Mouse (Mus musculus): ENCODE data around the gene Dnase1l3.

DNA sequence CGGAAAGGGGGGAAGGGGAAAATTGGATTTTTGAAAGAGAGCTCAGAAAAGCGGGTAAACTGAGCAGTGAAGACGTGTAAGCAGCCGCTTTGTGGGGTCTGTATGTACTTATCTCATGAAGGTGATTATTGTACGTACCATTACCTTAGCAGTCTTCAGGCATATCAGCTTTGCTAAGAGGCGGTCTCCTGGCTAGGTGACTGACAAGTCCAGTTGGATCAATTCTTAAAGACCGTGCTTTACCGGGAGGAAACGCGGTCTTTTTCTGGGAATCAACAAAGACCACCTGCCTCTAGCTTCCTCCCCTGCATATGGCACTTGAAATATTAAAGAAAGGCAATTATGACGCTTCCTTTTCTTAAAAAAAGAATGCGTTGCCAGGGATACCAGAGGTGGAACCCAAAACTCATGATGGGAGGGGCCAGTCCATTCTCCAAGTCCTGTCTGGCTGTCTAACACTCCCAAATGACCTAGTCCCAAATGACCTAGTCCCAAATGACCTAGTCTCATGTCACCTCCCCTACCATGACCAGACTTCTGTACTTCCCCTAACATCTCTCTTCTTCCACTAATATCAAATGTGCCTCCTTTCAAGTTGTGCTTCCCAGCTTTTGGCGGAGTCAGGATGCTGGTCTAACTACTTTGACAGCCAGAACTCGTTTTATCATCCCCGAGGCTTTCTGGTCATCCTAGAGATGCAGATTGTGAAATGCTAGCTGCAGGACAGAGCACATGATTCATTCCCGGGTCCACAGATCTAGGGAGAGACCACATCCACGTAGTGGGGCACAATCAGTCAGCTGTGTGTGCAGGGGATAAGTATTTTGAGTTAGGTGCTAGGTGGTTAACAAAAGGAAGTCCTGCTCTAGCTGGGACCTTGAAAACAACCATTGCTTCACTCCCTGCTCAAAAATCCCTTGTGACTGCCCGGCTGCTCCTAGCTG, 9.6 kb upstream of the Dnase1l3 start:
- TF ChIP-seq POLR2A (IDR thresholded peaks at IDR 0.05; ENCODE audit: insufficient read depth, low read depth, low read length) (no peak), CTCF (IDR thresholded peaks at IDR 0.05) (no peak)
